Mouse (Mus musculus): ENCODE data around the gene Ybx2. TPM values are rescaled to one million over a fixed set of nuclear protein-coding genes. Genes with fewer than 3 reads are reported as not detected.
A peak's percentile ranks its signal among the peaks of the same experiment; 100 is the strongest.
"Not testable (repeated sequence)": the region's sequence is repeated elsewhere in the genome, so short reads cannot be mapped to it uniquely, and the experiment has no call there.

The Ybx2 gene
- total RNA-seq, 2 experiments from 2014 or later = 5.4 to 10.6 TPM

GRCm38 (mm10) chr11:69953267-69953915 lies 17.8 kb downstream of the Ybx2 start:
- intact Hi-C loops (cut with DNase I) = no loop called here

GRCm38 (mm10) chr11:69955618-69956017 lies 20.0 kb downstream of the Ybx2 start:
- intact Hi-C loops (cut with DNase I) = not testable (repeated sequence)

More at GRCm38 (mm10) chr11:69953267-69953915, 17.8 kb downstream of the Ybx2 start:
- DNase-seq = no peak

GRCm38 (mm10) chr11:69956218-69956617 lies 20.6 kb downstream of the Ybx2 start:
- DNase-seq = no peak
- intact Hi-C loops (cut with DNase I) = no loop called here

More at GRCm38 (mm10) chr11:69955618-69956017, 20.0 kb downstream of the Ybx2 start:
- not testable (repeated sequence) for DNase-seq

GRCm38 (mm10) chr11:69960616-69961015 lies 25.0 kb downstream of the Ybx2 start:
- intact Hi-C loops (cut with DNase I) = no loop called here
- no peak for DNase-seq

- no peak for DNase-seq
- intact Hi-C loops (cut with DNase I) = no loop called here
Measured at GRCm38 (mm10) chr11:69961841-69962240, 26.2 kb downstream of the Ybx2 start.

- intact Hi-C loops (cut with DNase I) = no loop called here
- DNase-seq = no peak
Measured at GRCm38 (mm10) chr11:69964650-69965270, 29.2 kb downstream of the Ybx2 start, which contains the start of gene Cldn7. Gene Cldn7, plus strand, starts transcription at chr11:69964779.

- intact Hi-C loops (cut with DNase I) = no loop called here
- DNase-seq = no peak
Measured at GRCm38 (mm10) chr11:69965271-69966005, 29.8 kb downstream of the Ybx2 start.

- intact Hi-C loops (cut with DNase I) = no loop called here
- DNase-seq = no peak
Measured at GRCm38 (mm10) chr11:69966006-69966859, 30.6 kb downstream of the Ybx2 start.

- DNase-seq = no peak
- intact Hi-C loops (cut with DNase I) = no loop called here
Measured at GRCm38 (mm10) chr11:69966860-69967517, 31.4 kb downstream of the Ybx2 start.

GRCm38 (mm10) chr11:69968793-69969192 lies 33.2 kb downstream of the Ybx2 start:
- intact Hi-C loops (cut with DNase I) = no loop called here

GRCm38 (mm10) chr11:69970222-69970621 lies 34.6 kb downstream of the Ybx2 start:
- intact Hi-C loops (cut with DNase I) = no loop called here
- DNase-seq = no peak

More at GRCm38 (mm10) chr11:69968793-69969192, 33.2 kb downstream of the Ybx2 start:
- DNase-seq = no peak

- DNase-seq = no peak
- intact Hi-C loops (cut with DNase I) = no loop called here
Measured at GRCm38 (mm10) chr11:69970775-69971174, 35.2 kb downstream of the Ybx2 start.

GRCm38 (mm10) chr11:69974907-69975306 lies 39.3 kb downstream of the Ybx2 start:
- intact Hi-C loops (cut with DNase I) = no loop called here
- no peak for DNase-seq

GRCm38 (mm10) chr11:69976271-69976670 lies 40.7 kb downstream of the Ybx2 start:
- intact Hi-C loops (cut with DNase I) = no loop called here
- no peak for DNase-seq

GRCm38 (mm10) chr11:69979827-69980195 lies 44.2 kb downstream of the Ybx2 start:
- intact Hi-C loops (cut with DNase I) = loop anchor here (10.0 kb wide), 1 partner anchor 885 kb away; the partner anchor contains the start of gene Per1
- no peak for DNase-seq

- DNase-seq = peak; percentile 91 to 100
- intact Hi-C loops (cut with DNase I) = loop anchor here (10.0 kb wide), 1 partner anchor 886 kb away; the partner anchor contains the start of gene Per1
Measured at GRCm38 (mm10) chr11:69980196-69981140, 44.9 kb downstream of the Ybx2 start.

GRCm38 (mm10) chr11:69981141-69981762 lies 45.7 kb downstream of the Ybx2 start, which contains the start of gene Ctdnep1:
Gene Ctdnep1, plus strand, starts transcription at chr11:69981156.
- no peak for DNase-seq
- intact Hi-C loops (cut with DNase I) = loop anchor here (10.0 kb wide), 1 partner anchor 886 kb away; the partner anchor contains the start of gene Per1

- intact Hi-C loops (cut with DNase I) = loop anchor here (10.0 kb wide), 1 partner anchor 887 kb away; the partner anchor contains the start of gene Per1
- no peak for DNase-seq
Measured at GRCm38 (mm10) chr11:69982225-69982624, 46.6 kb downstream of the Ybx2 start, which contains the start of gene Elp5. Gene Elp5, minus strand, starts transcription at chr11:69982517.

Data from gastrocnemius, postnatal 36 days (tissue).